Mouse (Mus musculus) lung, postnatal 4 days (tissue): Measurements from ENCODE around the gene Mnd1.

ENCODE experiments used
- DNase-seq, 2 experiments: peaks; one replicate each; pipeline ENCODE4 v3.0.0; 2021

Mnd1 gene

GRCm38 (mm10) chr3:84157559-84158350 is 2.2 kb upstream of the Mnd1 start:
- no peak for DNase-seq

- no peak for DNase-seq
Observed at GRCm38 (mm10) chr3:84157011-84157410, 1.4 kb upstream of the Mnd1 start.

GRCm38 (mm10) chr3:84156105-84156504 is 519 bp upstream of the Mnd1 start:
- DNase-seq: no peak

GRCm38 (mm10) chr3:84155146-84155545 is 440 bp downstream of the Mnd1 start:
- no peak for DNase-seq

- DNase-seq: no peak
Observed at GRCm38 (mm10) chr3:84154721-84155141, 855 bp downstream of the Mnd1 start.

- DNase-seq: no peak
Observed at GRCm38 (mm10) chr3:84149831-84150230, 5.8 kb downstream of the Mnd1 start.

GRCm38 (mm10) chr3:84140947-84141346 is 14.6 kb downstream of the Mnd1 start:
- DNase-seq: no peak

- DNase-seq: no peak
Observed at GRCm38 (mm10) chr3:84136509-84136908, 19.1 kb downstream of the Mnd1 start.

GRCm38 (mm10) chr3:84135933-84136332 is 19.7 kb downstream of the Mnd1 start:
- peak in 1 of 2 experiments; percentile 25 for DNase-seq

- DNase-seq: peak; percentile 41 to 50
Observed at GRCm38 (mm10) chr3:84135387-84135786, 20.2 kb downstream of the Mnd1 start.

GRCm38 (mm10) chr3:84131369-84131768 is 24.2 kb downstream of the Mnd1 start:
- DNase-seq: no peak

- peak in 1 of 2 experiments; percentile 41 for DNase-seq
Observed at GRCm38 (mm10) chr3:84130776-84131175, 24.8 kb downstream of the Mnd1 start.

GRCm38 (mm10) chr3:84128871-84129870 is 26.4 kb downstream of the Mnd1 start:
- peak; percentile 19 to 41 for DNase-seq

- DNase-seq: no peak
Observed at GRCm38 (mm10) chr3:84127431-84127830, 28.2 kb downstream of the Mnd1 start.

GRCm38 (mm10) chr3:84126721-84127120 is 28.9 kb downstream of the Mnd1 start:
- no peak for DNase-seq

GRCm38 (mm10) chr3:84125704-84126289 is 29.8 kb downstream of the Mnd1 start:
- no peak for DNase-seq

GRCm38 (mm10) chr3:84123461-84123860 is 32.1 kb downstream of the Mnd1 start:
- DNase-seq: peak in 1 of 2 experiments; percentile 38

- DNase-seq: peak in 1 of 2 experiments; percentile 26
Observed at GRCm38 (mm10) chr3:84118718-84119117, 36.9 kb downstream of the Mnd1 start.

GRCm38 (mm10) chr3:84118178-84118577 is 37.4 kb downstream of the Mnd1 start:
- no peak for DNase-seq

GRCm38 (mm10) chr3:84108614-84109013 is 47.0 kb downstream of the Mnd1 start:
- no peak for DNase-seq

- no peak for DNase-seq
Observed at GRCm38 (mm10) chr3:84106106-84106505, 49.5 kb downstream of the Mnd1 start.

GRCm38 (mm10) chr3:84103536-84103935 is 52.0 kb downstream of the Mnd1 start:
- DNase-seq: no peak

- DNase-seq: no peak
Observed at GRCm38 (mm10) chr3:84092875-84093274, 62.7 kb downstream of the Mnd1 start.
